Mouse (Mus musculus): ENCODE data around the gene Acd. TPM values are rescaled to one million over a fixed set of nuclear protein-coding genes. Genes with fewer than 3 reads are reported as not detected.

Acd gene
- polyA plus RNA-seq, 1 experiment from 2014 or later, result 77.1 TPM

DNA sequence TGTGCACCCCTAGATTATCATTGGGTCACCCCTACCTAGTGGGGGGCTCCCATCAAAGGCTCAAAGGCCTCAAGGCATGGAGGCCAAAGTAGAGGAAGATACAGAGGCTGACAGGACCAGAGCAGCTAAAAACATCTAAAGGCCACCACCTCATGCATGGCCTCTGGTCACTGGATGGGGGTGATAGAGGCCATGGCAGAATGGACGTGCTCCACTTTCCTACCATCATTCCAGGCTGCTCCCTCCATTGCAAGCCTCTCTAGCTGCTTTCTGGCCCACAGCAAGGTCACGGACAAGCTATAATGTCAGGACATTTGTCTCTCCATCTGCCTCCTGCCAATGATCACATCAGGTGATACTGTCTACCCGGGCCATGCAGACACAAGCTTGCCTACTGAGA lies 11.4 kb upstream of the Acd start:
- no peak for DNase-seq (ENCODE audit: extremely low spot score, low spot score)
- Histone ChIP-seq H3K36me3 (replicated peaks) (peaks cover 19% of the 10 kb centered on the region), H3K9me3 (no peaks in the 10 kb centered on the region), H3K4me1 (peaks cover 11% of the 10 kb centered on the region), H3K27ac (no peak overlapping the region), H3K27me3 (ENCODE audit: poor library complexity, severe bottlenecking) (no peaks in the 10 kb centered on the region), H3K4me3 (no peak overlapping the region)
- WGBS, result 84% methylated on average over 3 of the region's 3 CpGs

DNA sequence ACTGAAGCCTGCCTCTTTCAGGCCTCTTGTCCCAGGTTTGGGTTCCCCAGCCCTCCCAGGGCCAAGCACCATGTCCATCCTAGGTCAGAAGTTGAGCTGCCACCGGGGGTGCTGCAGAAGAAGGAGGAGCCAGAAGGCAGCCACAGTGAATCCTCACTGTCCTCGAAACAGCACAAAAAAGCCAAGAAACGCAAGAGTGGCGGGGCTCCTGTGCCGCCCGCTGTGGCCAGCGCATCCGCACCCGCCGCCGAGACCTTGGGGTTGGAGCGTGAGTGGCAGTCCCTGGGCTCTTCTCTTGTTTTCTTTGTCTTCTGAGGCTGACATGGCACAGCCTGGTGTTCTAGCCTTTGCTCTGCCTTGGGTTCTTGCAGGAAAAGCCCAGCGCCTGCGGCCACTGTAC lies 8.4 kb upstream of the Acd start:
- peaks cover 30% of the 10 kb centered on the region for H3K4me1 ChIP-seq
- H3K27me3 ChIP-seq (ENCODE audit: poor library complexity, severe bottlenecking), result no peaks in the 10 kb centered on the region
- no peak overlapping the region for H3K4me3 ChIP-seq
- H3K27ac ChIP-seq, result 0 out of 2 replicates have a peak overlapping the region, but pooled peaks have one; percentile 30
- WGBS, result 74% methylated on average over 14 of the region's 14 CpGs
- DNase-seq (ENCODE audit: extremely low spot score, low spot score), result peak; percentile 14
- H3K36me3 ChIP-seq (replicated peaks), result peaks cover 18% of the 10 kb centered on the region
- H3K9me3 ChIP-seq, result no peaks in the 10 kb centered on the region

DNA sequence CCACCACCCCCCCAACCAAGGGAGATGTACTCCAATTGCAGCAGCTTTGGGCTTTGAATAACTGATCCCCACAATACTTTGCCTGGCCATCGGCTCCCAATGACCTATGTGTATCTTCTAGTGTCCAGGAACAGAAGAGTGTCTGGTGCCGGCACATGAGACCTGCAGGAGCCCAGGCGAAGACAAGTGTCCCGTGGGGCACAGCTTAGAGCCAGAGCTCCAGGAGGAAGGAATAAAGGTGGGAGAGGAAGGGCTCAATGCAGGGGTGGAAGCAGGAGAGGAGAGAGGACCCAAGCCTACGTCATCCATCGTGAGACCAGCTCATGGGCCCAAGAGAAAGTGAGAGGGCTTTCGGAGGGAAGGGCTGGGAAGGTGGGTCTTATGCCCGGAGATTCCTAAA lies 7.8 kb upstream of the Acd start:
- Histone ChIP-seq H3K4me1 (peaks cover 34% of the 10 kb centered on the region), H3K27me3 (ENCODE audit: poor library complexity, severe bottlenecking) (no peaks in the 10 kb centered on the region), H3K9me3 (no peaks in the 10 kb centered on the region), H3K4me3 (0 out of 2 replicates have a peak overlapping the region, but pooled peaks have one; percentile 89), H3K36me3 (replicated peaks) (peaks cover 24% of the 10 kb centered on the region), H3K27ac (no peak overlapping the region)
- WGBS, result 94% methylated on average over 8 of the region's 8 CpGs
- DNase-seq (ENCODE audit: extremely low spot score, low spot score), result peak; percentile 14

- Histone ChIP-seq H3K4me1 (peaks cover 37% of the 10 kb centered on the region), H3K27me3 (ENCODE audit: poor library complexity, severe bottlenecking) (no peaks in the 10 kb centered on the region), H3K36me3 (replicated peaks) (peaks cover 33% of the 10 kb centered on the region), H3K4me3 (peak within 1 kb of the TSS; percentile 89), H3K9me3 (no peaks in the 10 kb centered on the region), H3K27ac (peak within 1 kb of the TSS; percentile 94)
- under 1% methylated on average over 55 of the region's 55 CpGs for WGBS
- peak; percentile 92 for DNase-seq (ENCODE audit: extremely low spot score, low spot score)
Measured at GRCm38 (mm10) chr8:105707498-105708403, 6.8 kb upstream of the Acd start, which contains the start of the genes 4933405L10Rik and Enkd1. TSS of gene 4933405L10Rik (plus strand) at chr8:105707655. TSS of gene Enkd1 (minus strand) at chr8:105708210.

GRCm38 (mm10) chr8:105706426-105706825 lies 5.5 kb upstream of the Acd start:
- peaks cover 50% of the 10 kb centered on the region for H3K4me1 ChIP-seq
- no peak for DNase-seq (ENCODE audit: extremely low spot score, low spot score)
- peak overlapping the region; percentile 89 for H3K4me3 ChIP-seq
- no peaks in the 10 kb centered on the region for H3K9me3 ChIP-seq
- no peak overlapping the region for H3K27ac ChIP-seq
- no peaks in the 10 kb centered on the region for H3K27me3 ChIP-seq (ENCODE audit: poor library complexity, severe bottlenecking)
- peaks cover 41% of the 10 kb centered on the region for H3K36me3 ChIP-seq (replicated peaks)
- 85% methylated on average over 12 of the region's 12 CpGs for WGBS

- Histone ChIP-seq H3K27ac (no peak overlapping the region), H3K36me3 (replicated peaks) (peaks cover 41% of the 10 kb centered on the region), H3K4me3 (no peak overlapping the region), H3K4me1 (peaks cover 58% of the 10 kb centered on the region), H3K9me3 (no peaks in the 10 kb centered on the region), H3K27me3 (ENCODE audit: poor library complexity, severe bottlenecking) (no peaks in the 10 kb centered on the region)
- no peak for DNase-seq (ENCODE audit: extremely low spot score, low spot score)
- WGBS, result 91% methylated on average over 6 of the region's 6 CpGs
Measured at GRCm38 (mm10) chr8:105704955-105705354, 4.1 kb upstream of the Acd start.

DNA sequence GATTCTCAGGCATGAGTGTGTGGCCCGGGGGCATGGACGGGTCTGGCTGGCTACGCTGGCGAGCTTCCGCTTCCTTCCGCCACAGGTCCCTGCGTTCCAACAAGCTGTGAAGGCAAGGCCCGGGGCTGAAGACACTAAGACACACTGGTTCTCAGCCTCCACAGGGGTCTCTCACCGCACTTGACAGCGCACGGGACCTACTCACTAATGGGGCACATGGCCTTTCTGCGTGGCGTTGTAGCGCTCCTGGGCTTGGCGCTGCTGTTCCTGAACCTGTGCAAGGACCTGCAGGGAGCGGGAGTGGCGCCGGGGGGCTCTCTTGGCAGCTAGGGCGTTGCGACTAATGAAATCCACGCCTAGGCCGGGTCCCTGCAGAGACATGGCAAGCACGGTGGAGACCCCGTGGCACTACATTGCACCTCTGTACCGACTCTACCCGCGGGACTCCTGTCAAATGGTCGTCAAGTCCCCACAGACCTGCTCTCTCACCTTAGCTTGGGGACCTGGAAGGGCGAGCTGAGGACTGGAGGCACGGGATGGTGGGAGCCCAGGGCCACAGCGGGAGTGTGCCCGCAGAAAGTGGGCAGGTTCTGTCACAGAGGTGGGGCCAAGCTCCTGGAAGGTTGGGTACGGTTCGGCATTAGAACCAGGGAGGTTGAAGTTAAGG lies 3.4 kb upstream of the Acd start:
- Histone ChIP-seq H3K36me3 (replicated peaks) (peaks cover 44% of the 10 kb centered on the region), H3K27ac (no peak overlapping the region), H3K9me3 (no peaks in the 10 kb centered on the region), H3K4me1 (peaks cover 65% of the 10 kb centered on the region), H3K27me3 (ENCODE audit: poor library complexity, severe bottlenecking) (no peaks in the 10 kb centered on the region), H3K4me3 (no peak overlapping the region; the same call in 1 of the 2 replicates)
- 93% methylated on average over 34 of the region's 34 CpGs for WGBS
- no peak for DNase-seq (ENCODE audit: extremely low spot score, low spot score)

- Histone ChIP-seq H3K36me3 (replicated peaks) (peaks cover 57% of the 10 kb centered on the region), H3K9me3 (no peaks in the 10 kb centered on the region), H3K27ac (no peak overlapping the region), H3K27me3 (ENCODE audit: poor library complexity, severe bottlenecking) (no peaks in the 10 kb centered on the region), H3K4me3 (peak overlapping the region; percentile 77; the same call in 1 of the 2 replicates), H3K4me1 (peaks cover 61% of the 10 kb centered on the region)
- DNase-seq (ENCODE audit: extremely low spot score, low spot score), result no peak
- 91% methylated on average over 24 of the region's 24 CpGs for WGBS
Measured at GRCm38 (mm10) chr8:105702731-105703415, 2.0 kb upstream of the Acd start.

DNA sequence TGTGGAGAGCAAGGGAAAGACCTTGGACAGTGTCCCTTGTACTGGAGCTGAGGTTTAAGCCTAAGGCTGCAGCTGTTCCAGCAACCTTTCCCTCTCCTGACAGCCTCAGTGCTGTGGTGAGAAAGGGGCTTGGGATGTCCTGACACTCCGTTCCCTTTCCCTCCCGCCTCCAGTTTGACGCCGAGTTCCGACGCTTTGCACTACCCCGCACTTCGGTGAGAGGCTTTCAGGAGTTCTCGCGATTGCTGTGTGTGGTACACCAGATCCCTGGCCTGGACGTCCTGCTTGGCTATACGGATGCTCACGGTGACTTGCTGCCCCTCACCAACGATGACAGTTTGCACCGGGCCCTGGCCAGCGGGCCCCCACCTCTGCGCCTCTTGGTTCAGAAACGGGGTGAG lies 1.1 kb upstream of the Acd start:
- H3K27me3 ChIP-seq (ENCODE audit: poor library complexity, severe bottlenecking), result no peaks in the 10 kb centered on the region
- peaks cover 65% of the 10 kb centered on the region for H3K36me3 ChIP-seq (replicated peaks)
- peaks cover 52% of the 10 kb centered on the region for H3K4me1 ChIP-seq
- no peaks in the 10 kb centered on the region for H3K9me3 ChIP-seq
- H3K27ac ChIP-seq, result peak overlapping the region; percentile 86
- 37% methylated on average over 18 of the region's 18 CpGs for whole genome bisulfite sequencing
- no peak for DNase-seq (ENCODE audit: extremely low spot score, low spot score)
- H3K4me3 ChIP-seq, result peak overlapping the region; percentile 77

DNA sequence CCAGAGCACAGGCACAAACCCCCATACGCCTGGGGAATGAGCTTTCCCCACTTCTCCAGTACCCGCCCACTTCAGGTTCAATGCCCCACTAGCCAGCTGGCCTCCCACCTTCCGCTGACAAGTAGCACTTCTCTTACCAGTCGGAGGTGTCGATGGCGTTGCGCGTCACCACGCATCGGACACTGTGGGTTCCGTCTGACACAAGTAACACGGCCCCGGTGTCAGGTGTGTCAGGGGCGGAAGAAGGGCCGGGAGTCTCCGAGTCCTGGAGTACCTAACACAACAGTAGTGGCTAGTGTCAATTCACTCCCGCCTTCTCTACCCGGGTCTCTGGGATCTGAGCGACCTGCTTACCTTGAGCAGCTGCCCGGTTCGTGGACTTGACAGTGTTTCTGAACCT lies 336 bp downstream of the Acd start:
- DNase-seq (ENCODE audit: extremely low spot score, low spot score), result no peak
- Histone ChIP-seq H3K4me1 (peaks cover 40% of the 10 kb centered on the region), H3K36me3 (replicated peaks) (peaks cover 67% of the 10 kb centered on the region), H3K9me3 (no peaks in the 10 kb centered on the region), H3K4me3 (peak overlapping the region; percentile 77), H3K27ac (peak overlapping the region; percentile 86), H3K27me3 (ENCODE audit: poor library complexity, severe bottlenecking) (peaks cover 2% of the 10 kb centered on the region)
- WGBS, result under 1% methylated on average over 21 of the region's 21 CpGs

GRCm38 (mm10) chr8:105699488-105700215 lies 1.2 kb downstream of the Acd start:
- H3K4me3 ChIP-seq, result peak overlapping the region; percentile 77
- H3K4me1 ChIP-seq, result peaks cover 37% of the 10 kb centered on the region
- no peak for DNase-seq (ENCODE audit: extremely low spot score, low spot score)
- H3K27me3 ChIP-seq (ENCODE audit: poor library complexity, severe bottlenecking), result peaks cover 11% of the 10 kb centered on the region
- WGBS, result 87% methylated on average over 11 of the region's 11 CpGs
- no peak overlapping the region; the same call in 1 of the 2 replicates for H3K27ac ChIP-seq
- peaks cover 58% of the 10 kb centered on the region for H3K36me3 ChIP-seq (replicated peaks)
- no peaks in the 10 kb centered on the region for H3K9me3 ChIP-seq

- H3K9me3 ChIP-seq, result no peaks in the 10 kb centered on the region
- peaks cover 42% of the 10 kb centered on the region for H3K4me1 ChIP-seq
- H3K27me3 ChIP-seq (ENCODE audit: poor library complexity, severe bottlenecking), result peaks cover 20% of the 10 kb centered on the region
- no peak overlapping the region for H3K4me3 ChIP-seq
- H3K36me3 ChIP-seq (replicated peaks), result peaks cover 49% of the 10 kb centered on the region
- WGBS, result 95% methylated on average over 5 of the region's 5 CpGs
- H3K27ac ChIP-seq, result no peak overlapping the region
- DNase-seq (ENCODE audit: extremely low spot score, low spot score), result no peak
Measured at GRCm38 (mm10) chr8:105698734-105699133, 2.2 kb downstream of the Acd start.

All from forebrain, embryonic 10.5 days (tissue).